Mouse (Mus musculus) kidney, adult 8-10 months (tissue): ENCODE measurements around the gene Ildr2.

Source experiments
- DNase-seq, 2 experiments: peaks; one replicate each; pipeline ENCODE4 v3.0.0; 2022

The Ildr2 gene

GRCm38 (mm10) chr1:166253898-166254894 lies at the start of gene Ildr2:
Ildr2 (plus strand) TSS chr1:166254139.
- DNase-seq: peak; percentile 61 to 75

DNA sequence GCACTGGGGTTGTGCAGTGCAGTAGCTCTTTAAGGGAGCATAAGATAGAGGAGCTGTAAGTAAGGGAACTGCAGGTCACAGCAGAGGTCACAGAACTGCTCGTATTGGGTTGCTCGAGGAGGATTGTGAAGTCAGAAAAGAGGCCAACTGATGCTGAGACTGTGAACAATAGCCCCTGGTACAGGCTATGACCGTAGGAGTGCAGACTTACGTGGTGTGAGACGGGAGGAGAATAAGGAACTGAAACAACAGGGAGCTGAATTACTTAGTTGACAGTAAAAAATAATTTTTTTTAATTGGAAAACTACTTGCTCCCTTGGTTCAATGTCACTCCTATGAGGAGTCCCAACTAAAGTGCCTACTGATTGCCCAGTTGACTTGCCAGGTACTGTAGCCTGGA lies 49.8 kb upstream of the Ildr2 start:
- no peak for DNase-seq

DNA sequence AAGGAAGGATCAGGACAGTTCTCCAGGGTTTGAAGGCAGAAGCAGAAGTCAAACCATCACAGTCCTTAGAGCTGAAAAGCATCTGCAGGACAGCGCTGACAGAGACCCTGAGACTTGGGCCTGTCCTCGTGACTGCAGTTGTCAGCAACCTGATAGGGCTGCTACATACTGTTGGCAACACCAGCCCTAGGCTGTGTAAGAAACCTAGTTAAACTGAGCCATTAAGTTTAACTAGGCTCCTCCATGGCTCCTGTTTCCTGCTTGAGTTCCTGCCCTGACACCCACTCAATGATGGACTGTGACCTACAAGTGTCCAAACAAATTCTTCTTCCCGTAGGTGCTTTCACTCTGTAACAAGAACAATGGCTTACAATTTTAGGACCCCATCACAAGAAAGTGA lies 48.8 kb upstream of the Ildr2 start:
- DNase-seq: no peak

DNA sequence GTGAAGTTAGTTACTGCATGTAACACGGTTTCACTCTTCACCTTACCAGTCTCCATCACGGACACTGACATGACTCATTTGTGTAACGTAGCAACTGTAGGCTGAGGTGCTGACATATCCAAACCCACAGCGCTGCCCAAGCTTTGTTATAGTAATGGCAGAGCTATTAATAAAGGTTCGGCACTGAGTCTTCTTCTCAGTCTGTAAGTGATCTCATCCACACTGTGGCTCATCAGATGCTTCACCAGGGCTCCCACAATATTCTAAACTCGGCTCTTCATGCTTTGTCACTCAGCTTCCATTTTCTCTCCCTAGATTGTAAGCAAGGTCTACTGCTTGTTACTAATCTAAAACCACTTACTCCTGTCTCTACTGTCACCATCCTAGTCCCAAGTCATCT lies 44.6 kb upstream of the Ildr2 start:
- no peak for DNase-seq

DNA sequence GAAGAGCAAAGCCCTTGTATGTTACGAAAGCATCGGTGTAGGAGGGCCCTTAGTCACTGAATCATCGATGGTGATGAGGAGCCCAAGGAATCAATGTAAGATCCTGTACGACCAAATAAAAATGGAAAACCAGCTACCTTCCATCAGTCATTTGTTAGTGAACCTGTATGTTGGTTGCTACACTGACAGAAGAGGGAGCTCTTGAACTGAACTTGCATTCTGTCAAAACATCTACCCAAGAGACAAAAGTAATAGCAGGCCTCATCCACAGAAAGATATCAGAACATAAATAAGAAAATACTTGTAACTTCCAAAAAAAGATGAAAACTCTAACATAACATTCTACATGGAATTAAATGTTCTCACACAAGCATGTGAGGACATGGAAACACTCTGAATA lies 39.8 kb upstream of the Ildr2 start:
- DNase-seq: peak in 1 of 2 experiments; percentile 8

DNA sequence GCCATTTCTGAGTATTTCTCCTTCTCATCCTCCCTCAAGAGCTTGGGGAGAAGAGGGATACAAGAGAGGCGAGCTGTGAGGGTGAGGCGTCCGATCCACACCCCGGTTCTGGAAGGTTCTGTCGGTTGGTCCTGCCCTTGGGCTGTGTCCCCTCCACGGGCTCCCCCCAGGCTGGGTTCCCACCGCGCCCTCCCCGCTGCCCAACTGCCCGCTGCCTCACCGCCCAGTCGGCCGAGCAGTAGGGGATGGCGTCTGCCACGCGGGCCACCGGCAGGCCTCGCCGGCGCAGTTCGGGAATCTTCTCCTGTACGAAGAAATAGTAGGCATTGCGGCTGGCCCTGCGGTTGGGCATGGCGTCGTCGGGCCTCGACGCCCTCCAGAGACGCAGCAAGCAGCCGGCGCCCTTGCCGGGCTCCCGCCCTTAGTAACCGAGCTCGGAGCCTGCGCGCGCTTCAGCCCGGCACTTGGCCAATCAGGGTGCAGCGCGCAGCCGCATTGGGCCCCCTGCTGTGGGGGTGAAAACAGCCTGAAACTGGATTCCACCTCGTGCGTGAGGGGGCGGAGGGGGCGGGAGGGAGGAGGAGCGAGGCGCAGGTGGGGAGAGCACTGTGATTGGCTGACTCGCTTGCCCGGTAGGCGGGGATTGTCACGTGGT lies 15.5 kb upstream of the Ildr2 start, which contains the start of gene Mael:
Mael (minus strand) TSS at position 433 of the 655 bp plus-strand sequence.
- no peak for DNase-seq

DNA sequence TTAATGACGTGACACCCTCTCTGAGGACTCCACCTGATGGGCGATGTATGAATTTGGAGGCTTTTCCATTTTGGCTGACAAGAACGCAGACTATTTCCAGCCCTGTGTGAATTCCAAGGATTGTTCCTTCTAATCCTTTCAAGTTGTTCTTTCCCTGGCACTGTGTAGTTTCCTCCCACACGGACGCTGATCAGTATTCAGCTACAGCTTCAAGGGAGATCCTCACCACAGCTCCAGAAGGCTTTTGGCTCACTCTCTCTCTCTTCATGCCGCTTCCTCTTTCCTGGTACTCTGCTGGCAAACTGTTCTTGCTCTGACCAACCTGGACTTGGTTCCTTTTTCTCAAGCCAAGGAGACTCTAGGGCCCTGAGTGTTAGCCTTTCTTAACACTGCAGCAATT lies 9.7 kb upstream of the Ildr2 start:
- no peak for DNase-seq

GRCm38 (mm10) chr1:166255091-166255490 lies 1.2 kb downstream of the Ildr2 start:
- no peak for DNase-seq

DNA sequence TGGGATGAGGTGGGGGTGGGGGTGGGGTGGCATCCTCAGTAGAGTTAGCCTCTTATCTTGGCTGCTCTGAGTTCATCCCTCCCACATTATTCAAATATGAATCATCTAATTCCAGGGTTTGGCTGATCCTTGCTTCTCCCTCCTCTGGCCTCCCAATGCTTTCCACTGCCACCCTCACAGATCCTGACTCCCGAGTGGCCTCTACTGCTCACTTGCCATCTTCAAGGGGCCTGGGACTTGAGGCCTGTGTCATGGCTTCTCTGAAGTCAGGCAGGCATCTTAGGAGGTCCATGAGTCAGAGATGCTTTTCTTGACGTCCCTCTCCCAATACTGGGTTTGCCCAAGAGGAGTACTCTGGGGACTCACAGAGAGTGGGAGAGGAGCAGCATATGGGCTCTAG lies 1.7 kb downstream of the Ildr2 start:
- DNase-seq: no peak

DNA sequence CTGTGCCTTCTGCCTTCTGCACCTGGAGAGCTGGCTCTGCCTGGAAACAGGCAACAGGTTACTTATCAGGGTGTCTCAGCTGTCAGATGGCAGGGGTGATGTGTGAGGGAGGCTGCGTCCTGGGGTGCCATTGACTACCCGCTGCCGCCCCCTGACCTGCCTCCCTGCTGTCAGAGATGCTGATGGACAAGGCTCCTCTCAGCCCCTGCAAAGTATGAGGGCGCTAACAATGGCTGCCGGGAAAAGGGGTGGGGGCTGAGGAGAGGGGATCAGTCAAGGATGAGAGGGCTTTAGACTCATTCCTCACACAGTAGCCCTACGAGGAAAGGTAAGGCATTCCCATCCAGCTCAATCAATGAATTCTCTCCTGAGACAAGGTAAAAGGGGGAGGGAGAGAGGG lies 2.4 kb downstream of the Ildr2 start:
- DNase-seq: no peak

- DNase-seq: no peak
Measured at GRCm38 (mm10) chr1:166256898-166257297, 3.0 kb downstream of the Ildr2 start.

- no peak for DNase-seq
Measured at GRCm38 (mm10) chr1:166259526-166259925, 5.6 kb downstream of the Ildr2 start.

DNA sequence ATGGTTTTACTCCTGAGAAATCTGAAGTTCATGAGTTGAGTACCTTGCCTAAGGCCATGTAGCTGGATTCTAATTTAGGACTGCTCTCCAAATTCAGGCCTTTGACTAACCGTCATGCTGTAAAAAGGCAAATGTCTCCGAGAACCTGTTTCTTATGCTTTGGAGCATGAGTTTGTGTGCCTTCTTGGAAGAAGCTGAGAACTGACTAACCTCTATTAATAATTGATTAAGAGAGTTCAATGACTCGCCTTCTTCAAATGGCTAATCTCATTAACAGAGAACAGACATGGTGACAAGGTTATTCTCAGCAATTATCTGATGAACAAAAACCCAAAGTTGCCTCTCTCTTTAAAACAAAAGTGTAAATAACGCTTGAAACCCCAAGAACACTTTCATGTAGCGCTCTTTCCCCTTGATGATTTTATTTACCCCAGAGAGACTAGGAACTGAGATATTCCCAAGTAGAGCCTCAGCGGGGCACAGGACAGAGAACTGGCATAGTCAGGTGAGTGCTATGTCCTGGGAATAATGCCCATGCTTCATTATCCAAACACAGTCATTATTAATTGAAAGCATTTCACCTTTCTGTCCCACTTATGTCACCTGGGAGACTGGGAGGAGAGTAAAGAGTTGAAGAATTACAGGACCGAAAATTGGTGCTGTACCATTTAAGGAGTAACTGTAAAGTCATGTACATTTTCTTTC lies 12.2 kb downstream of the Ildr2 start:
- DNase-seq: peak; percentile 50 to 62

GRCm38 (mm10) chr1:166266918-166267317 lies 13.0 kb downstream of the Ildr2 start:
- no peak for DNase-seq

DNA sequence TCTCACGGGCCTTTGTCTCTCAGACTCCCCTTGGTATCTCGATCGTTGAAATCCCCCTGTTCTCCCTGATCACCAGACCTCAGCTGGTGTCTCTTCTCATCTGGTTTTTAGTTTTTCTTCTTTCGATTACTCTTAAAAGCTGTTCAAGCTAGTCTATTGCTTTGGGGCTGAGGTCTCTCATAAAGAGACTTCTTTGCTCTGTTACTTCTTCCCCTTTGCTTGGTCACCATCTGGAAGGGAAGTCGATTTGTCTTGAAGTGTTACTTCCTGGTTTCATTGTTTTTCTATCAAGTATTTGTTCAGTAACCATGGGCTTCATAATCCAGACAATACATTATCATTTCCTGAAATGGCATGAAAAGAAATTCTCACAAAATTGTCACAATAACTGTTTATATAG lies 14.3 kb downstream of the Ildr2 start:
- no peak for DNase-seq

DNA sequence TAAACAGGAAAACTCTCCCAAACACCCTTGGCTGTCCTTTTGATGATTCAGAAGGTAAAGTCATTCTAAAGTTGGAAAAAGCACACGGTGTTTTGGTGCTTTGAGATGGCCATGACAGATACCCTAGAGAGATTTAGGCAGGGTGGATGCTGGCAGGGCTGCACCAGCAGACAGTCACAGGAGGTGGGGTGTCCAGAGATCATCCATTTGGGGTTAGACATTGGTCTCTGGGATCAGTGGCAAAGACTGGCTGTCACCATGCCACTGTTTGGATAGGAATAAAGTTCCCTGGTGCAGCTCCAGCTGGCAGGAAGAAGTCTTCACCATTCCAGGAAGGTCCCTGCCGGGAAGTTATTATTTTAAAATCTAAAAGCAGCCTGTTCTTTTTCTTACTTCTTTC lies 24.8 kb downstream of the Ildr2 start:
- peak in 1 of 2 experiments; percentile 41 for DNase-seq

GRCm38 (mm10) chr1:166279580-166280206 lies 25.8 kb downstream of the Ildr2 start:
- no peak for DNase-seq

GRCm38 (mm10) chr1:166280566-166280965 lies 26.6 kb downstream of the Ildr2 start:
- no peak for DNase-seq

- no peak for DNase-seq
Measured at GRCm38 (mm10) chr1:166281287-166281686, 27.3 kb downstream of the Ildr2 start.

GRCm38 (mm10) chr1:166281836-166282235 lies 27.9 kb downstream of the Ildr2 start:
- no peak for DNase-seq

- DNase-seq: peak; percentile 28 to 34
Measured at GRCm38 (mm10) chr1:166282597-166283210, 28.8 kb downstream of the Ildr2 start.

GRCm38 (mm10) chr1:166283451-166283850 lies 29.5 kb downstream of the Ildr2 start:
- DNase-seq: no peak
